Mouse (Mus musculus) fibroblast of lung, adult 2 months (primary cell): ENCODE results near the gene Ltbp1.
A peak's percentile ranks its signal among the peaks of the same experiment; 100 is the strongest.
"Not testable (repeated sequence)": the region's sequence is repeated elsewhere in the genome, so short reads cannot be mapped to it uniquely, and the experiment has no call there.

Experiments
- DNase-seq: peaks from one replicate; pipeline ENCODE4 v3.0.0-alpha.2; 2011; ENCODE audit warnings: low read depth

The Ltbp1 gene

GRCm38 (mm10) chr17:75115594-75115993 is 110.2 kb downstream of the Ltbp1 start:
- DNase-seq: no peak

GRCm38 (mm10) chr17:75118896-75119295 is 113.5 kb downstream of the Ltbp1 start:
- no peak for DNase-seq

GRCm38 (mm10) chr17:75119422-75119821 is 114.1 kb downstream of the Ltbp1 start:
- no peak for DNase-seq

- DNase-seq: no peak
Observed at GRCm38 (mm10) chr17:75120071-75120470, 114.7 kb downstream of the Ltbp1 start.

GRCm38 (mm10) chr17:75122584-75123282 is 117.4 kb downstream of the Ltbp1 start:
- no peak for DNase-seq

GRCm38 (mm10) chr17:75128337-75128935 is 123.1 kb downstream of the Ltbp1 start:
- DNase-seq: no peak

- DNase-seq: no peak
Observed at GRCm38 (mm10) chr17:75133983-75134382, 128.6 kb downstream of the Ltbp1 start.

GRCm38 (mm10) chr17:75139731-75140130 is 134.4 kb downstream of the Ltbp1 start:
- no peak for DNase-seq

GRCm38 (mm10) chr17:75142845-75143244 is 137.5 kb downstream of the Ltbp1 start:
- DNase-seq: not testable (repeated sequence)

GRCm38 (mm10) chr17:75143927-75144326 is 138.6 kb downstream of the Ltbp1 start:
- DNase-seq: no peak

- no peak for DNase-seq
Observed at GRCm38 (mm10) chr17:75147218-75147617, 141.8 kb downstream of the Ltbp1 start.

GRCm38 (mm10) chr17:75151800-75152199 is 146.4 kb downstream of the Ltbp1 start:
- no peak for DNase-seq

- peak; percentile 29 for DNase-seq
Observed at GRCm38 (mm10) chr17:75153088-75153487, 147.7 kb downstream of the Ltbp1 start.

GRCm38 (mm10) chr17:75158385-75158784 is 153.0 kb downstream of the Ltbp1 start:
- no peak for DNase-seq

- DNase-seq: no peak
Observed at GRCm38 (mm10) chr17:75159066-75159787, 153.9 kb downstream of the Ltbp1 start.

GRCm38 (mm10) chr17:75161062-75161461 is 155.7 kb downstream of the Ltbp1 start:
- DNase-seq: no peak

- DNase-seq: no peak
Observed at GRCm38 (mm10) chr17:75161931-75162330, 156.6 kb downstream of the Ltbp1 start.

GRCm38 (mm10) chr17:75164566-75164965 is 159.2 kb downstream of the Ltbp1 start:
- DNase-seq: no peak

- no peak for DNase-seq
Observed at GRCm38 (mm10) chr17:75168572-75169200, 163.3 kb downstream of the Ltbp1 start.

GRCm38 (mm10) chr17:75171659-75172058 is 166.3 kb downstream of the Ltbp1 start:
- no peak for DNase-seq

- no peak for DNase-seq
Observed at GRCm38 (mm10) chr17:75172685-75173205, 167.4 kb downstream of the Ltbp1 start.

GRCm38 (mm10) chr17:75174501-75174900 is 169.1 kb downstream of the Ltbp1 start:
- no peak for DNase-seq
